Mouse (Mus musculus): ENCODE measurements at regions not wholly inside any gene's neighbourhood (a gene's known extent, or its start where the extent isn't known, plus 50 kb on each side); places are given as distances from the start of the nearest gene placed in this dataset.

DNA sequence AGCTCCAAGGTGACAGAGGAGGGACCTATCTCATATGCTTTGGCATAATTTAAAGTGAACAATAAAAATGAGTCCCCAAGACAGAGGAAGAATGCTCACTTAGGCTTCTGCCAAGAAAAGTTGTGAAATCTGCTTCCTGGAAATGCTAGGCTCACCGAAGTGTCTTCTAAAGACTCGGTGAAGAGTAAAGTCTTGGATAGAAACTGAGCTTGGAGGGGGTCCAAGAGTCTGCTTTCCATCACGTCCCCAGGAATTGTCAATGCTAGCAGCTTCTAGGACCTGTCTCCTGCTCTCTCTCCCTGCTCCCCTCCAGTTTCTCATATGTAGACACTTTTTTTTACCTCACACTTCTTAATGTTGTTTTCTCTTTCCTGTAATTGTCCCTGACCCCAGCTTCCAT, 97.6 kb upstream of the Frmd4a start:
- TF ChIP-seq CTCF (IDR thresholded peaks at IDR 0.05; ENCODE audit: extremely low read depth, insufficient read depth, insufficient read length, insufficient replicate concordance), result no peak
- TF ChIP-seq POLR2A (IDR thresholded peaks at IDR 0.05; ENCODE audit: low read depth, low read length), result no peak
